Comparison of ENCODE assay signal across 25 mouse cellular contexts in genomic region chr5:102010961-102011360, GRCm38 (mm10).
"Had no signal": no experiment of that assay in that cellular context is flagged by ENCODE, and none has a peak within 500 bp of the region (broad histone marks: within the 10 kb centered on the region; RNA-seq: fewer than 3 reads in every experiment).

No protein-coding gene starts in this region.

- H3K4me2 ChIP-seq: heart, embryonic 12.5 days; hindbrain, embryonic 13.5 days; hindbrain, embryonic 15.5 days; intestine, embryonic 15.5 days; kidney, embryonic 15.5 days; limb, embryonic 13.5 days; limb, embryonic 15.5 days; liver, embryonic 13.5 days had no signal

- H3K4me1 ChIP-seq: intestine, embryonic 15.5 days; limb, embryonic 13.5 days; limb, embryonic 15.5 days had no signal

- H3K9ac ChIP-seq: forebrain, postnatal 0 days; heart, embryonic 12.5 days; hindbrain, embryonic 13.5 days; hindbrain, embryonic 15.5 days; intestine, embryonic 15.5 days; kidney, embryonic 15.5 days; limb, embryonic 13.5 days; limb, embryonic 15.5 days; liver, embryonic 13.5 days had no signal

- H3K27ac ChIP-seq: heart, embryonic 10.5 days; hindbrain, embryonic 13.5 days; hindbrain, embryonic 15.5 days; hindbrain, postnatal 0 days; intestine, embryonic 15.5 days; kidney, embryonic 15.5 days; kidney, postnatal 0 days; limb, embryonic 13.5 days; limb, embryonic 15.5 days; liver, embryonic 13.5 days had no signal

- ATAC-seq: forebrain, postnatal 0 days; hindbrain, postnatal 0 days; intestine, embryonic 15.5 days had no signal

- DNase-seq: forebrain, postnatal 0 days; gastrocnemius, postnatal 14 days; gastrocnemius, postnatal 36 days; heart, adult 18-20 months; heart, postnatal 10 days; heart, postnatal 36 days; kidney, adult 11 months; kidney, adult 2 months; kidney, adult 9 months; kidney, postnatal 14 days; kidney, postnatal 36 days; layer of hippocampus, adult 9-11 months; layer of hippocampus, postnatal 36 days; left cerebral cortex, postnatal 4 days; liver, embryonic 13.5 days had no signal

- H3K4me3 ChIP-seq: heart, embryonic 10.5 days; heart, embryonic 12.5 days; hindbrain, embryonic 13.5 days; hindbrain, embryonic 15.5 days; intestine, embryonic 15.5 days; kidney, embryonic 15.5 days; limb, embryonic 13.5 days; limb, embryonic 15.5 days; liver, embryonic 13.5 days had no signal

- H3K36me3 ChIP-seq: hindbrain, embryonic 15.5 days had no signal

- H3K9me3 ChIP-seq: heart, embryonic 10.5 days; heart, embryonic 12.5 days; hindbrain, embryonic 13.5 days; hindbrain, embryonic 15.5 days; intestine, embryonic 15.5 days; limb, embryonic 15.5 days; liver, embryonic 13.5 days had no signal

- H3K27me3 ChIP-seq: heart, embryonic 12.5 days; hindbrain, embryonic 13.5 days; hindbrain, embryonic 15.5 days; intestine, embryonic 15.5 days; kidney, embryonic 15.5 days; limb, embryonic 13.5 days; limb, embryonic 15.5 days; liver, embryonic 13.5 days had no signal
